Mouse (Mus musculus) spleen, adult 2 months (tissue): ENCODE measurements around the gene Rala.

Source experiments
- CTCF ChIP-seq: fragments of 200-500 bp; IDR thresholded peaks from 2 replicates; pipeline ENCODE4 v1.5.1; 2011; ENCODE audit warnings: mild to moderate bottlenecking, inconsistent platforms; ENCODE audit not compliant: insufficient read depth, insufficient read length, insufficient replicate concordance; ENCODE audit errors: extremely low read depth
- POLR2A ChIP-seq: fragments of 200-500 bp; IDR thresholded peaks from 2 replicates; pipeline ENCODE4 v1.6.1; 2011; ENCODE audit warnings: low read depth, low read length, inconsistent platforms

GRCm38 (mm10) chr13:17975457-17975856, 31.4 kb upstream of the Rala start:
- TF ChIP-seq CTCF (no peak), POLR2A (no peak)
